Mouse (Mus musculus) brain, embryonic 14.5 days (tissue): ENCODE results near the gene Fga.

Experiments used
- CTCF ChIP-seq: fragments of 200-500 bp; IDR thresholded peaks from 2 replicates; pipeline ENCODE4 v1.5.1; 2012; ENCODE audit warnings: inconsistent platforms, mild to moderate bottlenecking, moderate library complexity, borderline replicate concordance; ENCODE audit not compliant: insufficient read depth, insufficient read length; ENCODE audit errors: extremely low read depth
- POLR2A ChIP-seq: fragments of 200-500 bp; IDR thresholded peaks from 2 replicates; pipeline ENCODE4 v1.6.1; 2012; ENCODE audit warnings: mild to moderate bottlenecking, inconsistent platforms, borderline replicate concordance; ENCODE audit not compliant: poor library complexity, insufficient read depth, insufficient read length, severe bottlenecking; ENCODE audit errors: extremely low read depth

DNA sequence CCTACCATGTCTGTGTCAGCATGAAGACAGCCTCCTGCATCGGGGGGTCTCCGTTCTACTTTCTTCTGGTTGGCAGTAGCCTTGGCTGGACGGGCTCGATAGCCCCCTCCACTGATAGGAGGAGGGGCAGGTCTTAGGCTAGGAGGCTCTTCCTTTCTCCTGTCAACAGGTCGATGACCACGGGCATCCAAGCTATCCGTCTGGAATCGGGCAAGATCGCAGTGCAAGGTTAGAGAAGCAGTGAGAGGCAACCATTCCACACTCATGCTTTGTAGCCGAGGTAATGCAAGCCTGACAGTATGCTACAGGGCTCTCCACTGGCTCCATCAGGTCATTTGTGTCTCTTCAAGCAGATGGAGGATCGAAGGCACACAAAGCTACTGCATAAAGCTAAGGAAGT is 20.8 kb downstream of the Fga start:
- TF ChIP-seq POLR2A, result no peak
- TF ChIP-seq CTCF, result no peak
